Mouse (Mus musculus): Measurements from ENCODE around the gene 1500011B03Rik.

The 1500011B03Rik gene

GRCm38 (mm10) chr5:114782991-114783390 is 40.3 kb downstream of the 1500011B03Rik start:
- no peak for DNase-seq (ENCODE audit: low spot score)

DNA sequence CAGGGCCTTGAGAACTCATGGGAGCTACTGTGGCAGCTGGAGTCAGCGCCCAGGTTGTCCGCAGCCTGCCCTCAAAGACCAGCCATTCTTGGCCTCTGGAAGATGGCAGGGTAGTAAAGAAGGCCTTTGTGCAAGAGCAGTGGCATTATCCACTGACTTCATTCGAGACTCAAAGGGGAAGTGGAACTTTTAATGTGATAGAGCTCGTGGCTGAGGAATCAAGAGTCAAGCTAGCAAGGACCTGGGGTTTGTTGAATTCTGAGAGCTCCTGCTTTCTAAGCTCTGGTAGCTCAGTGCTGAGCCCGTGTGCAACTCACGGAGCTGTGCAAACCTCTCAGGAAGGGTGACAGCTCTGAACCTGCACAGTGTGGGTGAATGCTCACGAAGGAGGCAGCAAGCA is 42.4 kb downstream of the 1500011B03Rik start:
- DNase-seq (ENCODE audit: low spot score): no peak

- no peak for DNase-seq (ENCODE audit: low spot score)
These were observed 43.2 kb downstream of the 1500011B03Rik start for GRCm38 (mm10) chr5:114779956-114780489.

DNA sequence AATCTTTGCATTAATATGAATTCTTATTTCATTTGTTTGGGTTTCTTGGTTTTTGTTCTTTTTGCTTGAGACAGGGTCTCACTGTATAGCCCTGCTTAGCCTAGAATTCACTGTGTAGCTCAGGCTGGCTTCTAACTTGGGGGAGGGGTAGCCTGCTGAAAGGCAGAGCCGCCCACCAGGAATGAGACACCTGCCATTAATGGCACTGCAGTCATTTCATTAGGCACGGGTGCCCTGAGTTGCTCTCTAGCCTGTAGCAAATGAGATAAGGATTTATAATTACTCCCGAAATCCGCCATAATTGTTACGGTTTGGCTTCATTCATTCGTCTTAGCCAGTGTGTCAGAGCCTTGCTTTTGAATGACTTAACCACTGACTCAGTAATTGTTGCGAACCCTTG is 47.1 kb downstream of the 1500011B03Rik start:
- no peak for DNase-seq (ENCODE audit: low spot score)

- DNase-seq (ENCODE audit: low spot score): peak; percentile 34
These were observed 48.0 kb downstream of the 1500011B03Rik start, which contains the start of gene Git2 for GRCm38 (mm10) chr5:114775056-114775979. Git2 (minus strand) TSS chr5:114775517.

DNA sequence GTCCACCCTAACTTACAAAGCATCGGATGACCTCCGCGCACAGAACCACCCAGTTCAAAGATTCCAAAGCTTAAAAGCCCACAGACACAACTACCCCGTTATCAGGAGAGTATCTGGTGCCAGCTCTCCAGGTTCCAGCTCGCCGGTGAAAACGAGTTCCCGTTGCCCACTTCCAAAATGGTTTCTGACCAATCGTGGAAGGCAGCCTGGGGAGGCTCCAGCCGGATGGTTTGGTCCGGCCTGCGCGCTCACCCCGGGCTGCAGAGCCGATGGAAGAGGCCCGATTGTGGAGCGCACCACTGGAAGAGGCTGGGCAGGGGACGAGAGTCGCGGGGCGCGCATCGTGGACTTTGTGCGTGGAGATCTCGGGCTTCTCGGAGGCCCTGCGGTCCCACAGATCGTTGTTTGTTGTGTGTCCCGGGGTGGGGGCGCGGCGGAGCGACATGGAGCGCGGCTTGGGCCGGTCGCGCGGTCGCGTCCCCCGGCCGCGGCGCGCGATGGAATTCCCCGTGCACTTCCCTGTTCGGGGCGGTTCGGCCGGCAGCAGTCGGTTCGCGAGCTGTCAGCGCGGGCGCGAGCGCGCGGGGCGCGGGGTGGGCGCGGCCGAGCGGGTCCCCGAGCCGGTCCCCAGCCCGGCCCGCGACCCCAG is 48.7 kb downstream of the 1500011B03Rik start, which contains the start of gene Ankrd13a:
TSS of gene Ankrd13a (plus strand) at position 275 of the 649 bp plus-strand sequence.
- DNase-seq (ENCODE audit: low spot score): peak; percentile 94

- no peak for DNase-seq (ENCODE audit: low spot score)
These were observed 49.5 kb downstream of the 1500011B03Rik start for GRCm38 (mm10) chr5:114773780-114774179.

DNA sequence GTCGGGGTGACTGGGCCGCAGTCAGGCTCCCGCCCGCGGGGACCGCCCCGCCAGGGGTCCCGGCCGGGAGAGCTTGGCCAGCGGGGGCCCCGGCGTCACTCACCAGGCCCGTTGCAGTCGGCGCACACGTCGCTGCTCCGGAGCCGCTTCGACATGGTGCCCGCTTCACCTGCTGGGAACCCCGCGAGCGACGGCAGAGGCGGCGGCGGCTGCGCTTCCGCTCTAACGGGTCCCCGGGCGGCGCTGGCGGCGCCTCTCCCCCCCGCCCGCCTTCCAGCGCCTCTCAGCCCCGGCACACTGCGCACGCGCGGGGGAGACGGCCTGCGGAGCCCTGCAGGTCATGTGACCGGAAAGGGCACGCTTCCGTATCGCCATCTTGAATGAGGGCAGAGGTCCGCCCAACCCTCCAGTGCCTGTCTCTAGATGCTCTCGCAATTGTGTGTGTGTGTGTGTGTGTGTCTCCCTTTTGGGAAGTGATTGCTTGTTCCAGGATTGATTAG is 50.0 kb downstream of the 1500011B03Rik start:
- peak; percentile 98 for DNase-seq (ENCODE audit: low spot score)

- peak; percentile 50 for DNase-seq (ENCODE audit: low spot score)
These were observed 50.6 kb downstream of the 1500011B03Rik start for GRCm38 (mm10) chr5:114772456-114773203.

DNA sequence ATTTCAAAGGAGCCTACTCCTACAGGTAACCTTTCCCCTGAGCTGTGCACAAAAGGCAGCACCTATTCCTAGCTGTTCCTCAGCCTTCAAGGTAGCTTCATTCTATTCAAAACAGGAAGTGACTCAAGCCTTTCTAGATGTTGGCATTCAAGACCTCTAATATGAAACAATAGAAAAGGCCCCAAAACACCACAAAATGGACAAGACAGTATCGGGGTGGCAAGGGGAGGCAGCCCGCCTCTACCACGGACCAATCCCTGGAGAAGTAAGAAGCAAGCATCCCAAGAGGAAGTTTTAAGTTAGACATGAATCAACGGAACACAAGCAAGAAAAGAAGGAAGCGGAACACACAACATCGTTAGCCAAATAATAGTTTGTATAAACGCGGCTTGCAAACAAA is 51.5 kb downstream of the 1500011B03Rik start:
- no peak for DNase-seq (ENCODE audit: low spot score)

DNA sequence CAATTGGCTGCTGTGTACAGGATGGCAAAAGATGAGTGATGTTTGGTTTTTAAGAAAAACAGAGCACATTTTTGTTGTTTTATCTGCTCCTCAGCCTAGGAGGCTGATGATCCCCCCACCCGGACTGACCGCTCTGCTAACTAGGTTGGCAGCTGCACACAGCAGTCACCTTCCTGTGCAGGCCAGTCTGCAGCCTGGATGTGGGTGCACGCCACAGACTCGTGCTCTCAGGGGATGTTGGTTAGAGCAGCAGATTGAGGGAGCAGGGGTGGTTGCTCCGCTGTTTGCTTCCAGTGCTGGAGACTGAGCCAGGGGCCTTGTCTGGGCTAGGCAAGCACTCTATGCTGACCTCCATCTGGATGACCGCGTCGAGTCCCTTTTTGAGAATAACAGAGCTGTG is 53.5 kb downstream of the 1500011B03Rik start:
- no peak for DNase-seq (ENCODE audit: low spot score)

DNA sequence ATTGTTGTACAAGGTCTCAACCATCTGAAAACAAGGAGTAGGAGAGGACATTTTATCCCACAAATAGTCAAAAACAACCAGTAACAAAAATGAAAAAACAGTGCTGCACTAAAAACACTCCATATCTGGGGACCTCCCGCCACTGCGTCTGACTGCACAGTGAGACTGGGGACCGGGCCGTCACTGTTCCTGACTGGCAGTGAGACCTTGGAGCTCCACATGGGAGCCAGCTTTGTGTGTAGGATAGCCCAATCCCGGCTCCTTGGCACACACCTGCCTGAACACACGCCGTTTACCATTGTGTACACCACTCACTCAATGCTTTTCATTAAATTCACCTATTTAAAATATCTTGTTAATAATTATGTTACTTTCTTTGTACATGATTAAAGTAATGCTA is 56.1 kb downstream of the 1500011B03Rik start:
- no peak for DNase-seq (ENCODE audit: low spot score)

- no peak for DNase-seq (ENCODE audit: low spot score)
These were observed 56.6 kb downstream of the 1500011B03Rik start for GRCm38 (mm10) chr5:114766686-114767085.

DNA sequence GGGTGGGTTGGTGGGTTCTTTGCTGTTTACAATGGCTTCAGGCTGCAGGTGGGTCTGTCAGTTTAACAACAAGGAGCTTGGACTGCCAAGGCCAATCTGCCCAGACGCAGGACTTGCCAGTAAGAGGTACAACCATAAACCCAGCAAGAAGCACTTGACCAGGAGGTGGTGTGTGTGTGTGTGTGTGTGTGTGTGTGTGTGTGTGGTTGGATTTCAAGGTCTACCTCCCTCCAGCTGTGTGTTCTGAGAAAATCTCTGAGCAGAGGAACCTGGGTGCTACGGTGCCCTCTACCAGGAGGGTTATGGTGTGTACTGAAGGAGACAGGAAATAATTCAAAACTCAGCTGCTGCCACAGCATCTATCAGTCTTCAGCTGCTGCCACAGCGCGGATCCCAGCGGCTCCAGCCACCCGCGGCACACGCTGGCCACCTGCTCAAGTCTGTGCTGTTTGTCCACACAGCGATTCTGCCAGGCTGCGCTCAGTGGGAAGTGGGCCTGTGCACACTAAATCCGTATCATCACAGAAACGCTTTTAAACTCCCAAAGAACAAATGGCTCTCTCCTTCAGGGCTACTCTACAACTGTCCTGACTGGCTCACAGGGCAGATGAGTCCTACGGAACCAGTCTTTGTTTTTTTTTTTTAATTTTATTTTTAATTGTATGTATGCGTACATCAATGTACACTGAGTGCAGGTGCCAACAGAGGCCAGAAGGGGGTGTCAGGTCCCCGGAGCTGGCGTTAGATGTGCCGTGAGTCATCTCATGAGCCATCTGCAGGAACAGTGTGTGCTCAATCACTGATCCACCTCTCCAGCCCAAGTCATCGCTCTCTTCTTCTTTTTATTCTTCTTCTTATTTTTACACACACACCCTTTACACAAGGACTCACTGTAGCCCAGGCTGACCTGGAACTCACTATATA is 58.2 kb downstream of the 1500011B03Rik start:
- no peak for DNase-seq (ENCODE audit: low spot score)

DNA sequence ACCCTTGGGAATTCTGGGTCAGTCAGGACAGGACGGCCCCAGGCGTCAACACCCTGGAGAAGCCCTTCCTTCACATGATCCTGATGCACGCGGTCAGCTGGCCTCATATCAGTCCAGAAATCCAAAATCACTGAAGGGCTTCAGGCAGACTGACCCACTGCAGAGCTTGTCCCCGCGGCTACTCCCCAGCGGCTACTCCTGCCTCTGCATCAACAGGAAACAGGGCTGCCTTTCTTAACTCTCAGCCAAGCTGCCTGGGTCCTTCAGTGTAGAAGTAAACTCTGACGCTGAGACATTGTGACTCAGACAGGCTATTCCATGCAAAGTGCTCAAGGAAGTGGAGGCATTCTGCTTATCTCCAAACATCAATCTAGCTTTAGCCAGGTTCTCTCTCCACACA is 61.3 kb downstream of the 1500011B03Rik start:
- no peak for DNase-seq (ENCODE audit: low spot score)

GRCm38 (mm10) chr5:114759536-114760090 is 63.7 kb downstream of the 1500011B03Rik start:
- DNase-seq (ENCODE audit: low spot score): no peak

All from embryo, embryonic 10.5 days (tissue).